Mouse (Mus musculus) hindbrain, embryonic 15.5 days (tissue): ENCODE measurements at regions not wholly inside any gene's neighbourhood (a gene's known extent, or its start where the extent isn't known, plus 50 kb on each side); places are given as distances from the start of the nearest gene placed in this dataset.

Experiments
- ATAC-seq: fragments of 200-750 bp; cut with Nextera tagmentation; 2 replicates; pipeline ENCODE4 v1.8.0; 2017; ENCODE audit warnings: low read depth, moderate number of reproducible peaks, moderate TSS enrichment; ENCODE audit not compliant: low FRiP score
- H3K27ac ChIP-seq: fragments of 300-500 bp; sonication (generic); replicated peaks from 2 replicates; pipeline ENCODE4 v1.5.1; 2015; ENCODE audit warnings: mild to moderate bottlenecking, inconsistent platforms
- H3K27me3 ChIP-seq: fragments of 300-500 bp; sonication (generic); 2 replicates; pipeline ENCODE4 v1.6.1; 2015; ENCODE audit warnings: control low read depth, inconsistent platforms
- H3K36me3 ChIP-seq: fragments of 300-500 bp; sonication (generic); 2 replicates; pipeline ENCODE4 v1.6.1; 2015; ENCODE audit warnings: control low read depth, inconsistent platforms
- H3K4me1 ChIP-seq: fragments of 300-500 bp; sonication (generic); replicated peaks from 2 replicates; pipeline ENCODE4 v1.6.1; 2015; ENCODE audit warnings: control low read depth, inconsistent platforms
- H3K4me2 ChIP-seq: fragments of 300-500 bp; sonication (generic); 2 replicates; pipeline ENCODE4 v1.6.1; 2015; ENCODE audit warnings: moderate library complexity, mild to moderate bottlenecking, inconsistent platforms
- H3K4me3 ChIP-seq: fragments of 300-500 bp; sonication (generic); 2 replicates; pipeline ENCODE4 v1.5.1; 2015; ENCODE audit warnings: mild to moderate bottlenecking, inconsistent platforms
- H3K9ac ChIP-seq: fragments of 300-500 bp; sonication (generic); 2 replicates; pipeline ENCODE4 v1.6.1; 2015; ENCODE audit warnings: inconsistent platforms
- H3K9me3 ChIP-seq: fragments of 300-500 bp; sonication (generic); 2 replicates; pipeline ENCODE4 v1.6.1; 2016; ENCODE audit warnings: control low read depth, inconsistent platforms
- WGBS: fragments of 180-500 bp; shearing (Covaris S2); methylation state at CpG from one replicate; pipeline ENCODE4 v1.1.7; 2015; 5-methylcytosine and 5-hydroxymethylcytosine counted together

DNA sequence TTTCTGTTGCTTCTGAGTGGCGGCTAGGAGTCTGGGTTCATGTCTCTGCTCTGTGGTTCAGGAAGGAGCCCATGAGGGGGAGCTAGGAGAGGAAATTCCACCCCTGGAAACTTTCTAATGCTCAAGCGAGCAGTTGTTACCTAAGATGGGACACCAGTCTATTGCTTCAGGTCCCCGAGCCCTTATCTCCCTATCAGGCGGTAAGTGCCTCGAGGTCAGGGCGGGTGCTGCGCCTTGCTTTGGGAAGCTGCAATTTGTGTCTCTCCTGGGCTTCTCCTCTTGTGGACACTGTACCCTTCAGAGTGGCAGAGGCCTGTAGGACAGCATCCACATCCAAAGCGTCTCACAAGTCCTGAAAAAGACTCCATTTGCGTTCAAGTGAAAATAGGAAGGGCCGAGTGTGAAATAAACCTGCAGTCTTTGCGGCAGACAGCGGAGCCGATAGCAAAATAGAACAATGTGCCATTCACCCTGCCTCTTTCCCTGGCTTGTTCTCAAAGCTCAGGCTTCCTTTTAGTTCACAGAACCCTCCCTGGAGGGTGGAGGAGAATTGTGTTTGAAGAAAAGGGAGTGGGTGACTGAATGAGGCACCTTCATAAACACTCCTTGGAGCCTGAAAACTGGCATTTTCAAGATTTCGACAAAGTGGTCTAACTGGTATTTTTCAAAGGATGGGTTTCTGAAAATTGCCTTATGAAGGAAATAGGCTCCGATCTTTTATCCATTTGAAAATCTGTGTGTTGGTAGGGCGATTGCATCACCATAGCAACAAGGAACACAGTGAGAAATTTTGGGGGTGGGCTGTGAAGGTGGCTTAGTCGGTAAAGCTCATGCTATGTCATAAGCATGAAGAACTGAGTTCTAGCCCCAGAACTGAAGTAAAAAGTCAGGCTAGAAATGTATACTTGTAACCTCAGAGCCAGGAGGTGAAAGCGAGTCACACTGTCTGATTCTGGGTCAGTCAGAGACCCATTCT lies 87.2 kb upstream of the Cxcr4 start:
- no peak overlapping the region for H3K27ac ChIP-seq
- no peaks in the 10 kb centered on the region for H3K36me3 ChIP-seq
- no peak overlapping the region for H3K9ac ChIP-seq
- no peak overlapping the region for H3K4me3 ChIP-seq
- H3K27me3 ChIP-seq, result no peaks in the 10 kb centered on the region
- peaks cover 5% of the 10 kb centered on the region; the same call in 1 of the 2 replicates for H3K4me1 ChIP-seq
- no peaks in the 10 kb centered on the region for H3K9me3 ChIP-seq
- ATAC-seq, result no peak; the same call in 1 of the 2 replicates
- H3K4me2 ChIP-seq, result no peak overlapping the region
- WGBS, result 42% methylated on average over 18 of the region's 18 CpGs

DNA sequence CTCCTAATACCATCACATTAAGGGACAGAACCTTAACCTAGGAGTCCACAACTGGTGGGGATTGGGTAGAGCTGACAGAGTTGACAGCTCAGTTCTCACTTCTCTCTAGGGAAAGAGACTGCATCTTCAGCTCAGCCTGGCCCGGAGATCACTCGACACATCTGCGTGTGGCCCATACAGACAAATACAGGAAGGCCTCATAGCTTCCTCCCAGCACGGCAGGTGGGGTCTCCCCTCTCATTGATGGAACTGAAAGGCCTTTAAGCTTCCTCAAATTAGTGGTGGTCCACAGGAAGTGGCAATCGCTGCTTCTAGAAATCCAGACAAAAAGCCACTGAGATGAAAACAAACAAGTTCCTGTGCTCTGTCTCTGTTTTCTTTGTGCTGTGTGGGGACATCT lies 83.4 kb upstream of the Cxcr4 start:
- H3K4me3 ChIP-seq, result no peak overlapping the region
- peaks cover 5% of the 10 kb centered on the region; the same call in 1 of the 2 replicates for H3K4me1 ChIP-seq
- 77% methylated on average over 5 of the region's 5 CpGs for WGBS
- no peak overlapping the region for H3K27ac ChIP-seq
- no peaks in the 10 kb centered on the region for H3K9me3 ChIP-seq
- no peak overlapping the region for H3K9ac ChIP-seq
- no peak overlapping the region for H3K4me2 ChIP-seq
- ATAC-seq, result no peak
- no peaks in the 10 kb centered on the region for H3K36me3 ChIP-seq
- H3K27me3 ChIP-seq, result no peaks in the 10 kb centered on the region

DNA sequence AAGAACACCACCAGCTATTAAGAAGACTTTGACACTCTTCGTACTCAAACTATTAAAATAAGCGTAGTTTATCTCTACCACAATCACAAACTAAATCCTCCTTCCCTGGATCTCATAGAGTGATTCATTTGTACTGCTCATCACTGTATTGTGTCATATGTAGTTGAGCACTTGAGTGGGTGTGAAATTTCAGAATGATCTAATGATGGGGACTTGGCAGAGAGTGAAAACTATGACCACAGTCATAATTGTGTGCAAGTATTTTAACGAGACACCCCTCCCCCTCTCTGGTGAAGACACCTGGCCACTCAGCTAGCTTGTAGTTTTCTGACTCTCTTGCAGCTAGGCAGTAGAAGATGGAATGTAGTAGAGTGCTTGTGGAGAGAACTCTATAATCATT lies 80.2 kb upstream of the Cxcr4 start:
- ATAC-seq, result no peak
- no peaks in the 10 kb centered on the region for H3K9me3 ChIP-seq
- WGBS, result 92% methylated on average over 3 of the region's 3 CpGs
- H3K27me3 ChIP-seq, result no peaks in the 10 kb centered on the region
- no peak overlapping the region for H3K4me2 ChIP-seq
- 0 out of 2 replicates have a peak, but pooled peaks cover 8% of the 10 kb centered on the region for H3K4me1 ChIP-seq
- H3K27ac ChIP-seq, result no peak overlapping the region
- no peak overlapping the region for H3K4me3 ChIP-seq
- no peaks in the 10 kb centered on the region for H3K36me3 ChIP-seq
- no peak overlapping the region for H3K9ac ChIP-seq

DNA sequence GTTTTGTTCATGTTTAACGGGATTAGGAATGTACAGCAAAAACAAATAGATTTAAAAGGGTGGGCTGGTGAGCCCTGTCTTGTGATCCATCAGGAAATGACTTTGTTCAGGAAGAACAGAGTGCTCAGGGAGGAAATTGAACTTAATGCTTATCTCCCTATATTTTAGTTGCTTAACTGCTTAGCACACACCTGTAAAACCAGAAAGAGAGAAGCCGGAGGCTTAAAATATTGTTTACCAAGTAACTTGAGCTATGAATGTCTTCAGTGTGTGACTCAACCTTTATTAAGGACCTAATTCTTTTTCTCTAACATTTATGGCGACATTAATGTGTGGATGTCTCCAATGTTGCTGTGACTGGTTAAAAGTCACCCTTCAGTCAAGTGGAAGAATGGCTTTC lies 79.4 kb upstream of the Cxcr4 start:
- H3K27ac ChIP-seq, result no peak overlapping the region
- H3K27me3 ChIP-seq, result no peaks in the 10 kb centered on the region
- H3K9ac ChIP-seq, result no peak overlapping the region
- no peak overlapping the region for H3K4me2 ChIP-seq
- H3K9me3 ChIP-seq, result no peaks in the 10 kb centered on the region
- 88% methylated on average over 3 of the region's 3 CpGs for WGBS
- 0 out of 2 replicates have a peak, but pooled peaks cover 8% of the 10 kb centered on the region for H3K4me1 ChIP-seq
- H3K36me3 ChIP-seq, result no peaks in the 10 kb centered on the region
- no peak for ATAC-seq
- H3K4me3 ChIP-seq, result no peak overlapping the region

DNA sequence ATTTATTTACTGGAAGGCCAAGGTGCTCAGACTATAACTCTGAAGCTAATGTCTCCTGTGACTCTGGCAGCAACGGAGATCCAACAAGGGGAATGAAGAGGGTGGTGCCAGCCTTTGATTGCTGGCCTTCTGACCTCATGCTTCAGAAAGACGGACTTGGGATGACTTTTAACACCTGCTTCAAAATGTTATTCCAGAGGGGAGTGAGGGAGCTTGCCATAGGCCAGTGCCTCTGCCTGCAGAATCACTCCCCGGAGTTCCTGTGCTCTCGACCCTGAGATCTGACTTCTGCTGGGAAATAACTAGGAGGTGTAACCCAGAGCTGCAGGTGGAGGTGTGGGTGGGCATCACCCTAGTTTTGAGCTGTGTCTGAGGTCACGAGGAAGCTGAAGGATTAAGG lies 78.9 kb upstream of the Cxcr4 start:
- no peaks in the 10 kb centered on the region for H3K9me3 ChIP-seq
- no peak for ATAC-seq
- no peaks in the 10 kb centered on the region for H3K36me3 ChIP-seq
- WGBS, result 69% methylated on average over 5 of the region's 5 CpGs
- no peak overlapping the region for H3K4me2 ChIP-seq
- H3K4me1 ChIP-seq, result 0 out of 2 replicates have a peak, but pooled peaks cover 8% of the 10 kb centered on the region
- H3K27ac ChIP-seq, result no peak overlapping the region
- no peaks in the 10 kb centered on the region for H3K27me3 ChIP-seq
- H3K4me3 ChIP-seq, result no peak overlapping the region
- no peak overlapping the region for H3K9ac ChIP-seq

DNA sequence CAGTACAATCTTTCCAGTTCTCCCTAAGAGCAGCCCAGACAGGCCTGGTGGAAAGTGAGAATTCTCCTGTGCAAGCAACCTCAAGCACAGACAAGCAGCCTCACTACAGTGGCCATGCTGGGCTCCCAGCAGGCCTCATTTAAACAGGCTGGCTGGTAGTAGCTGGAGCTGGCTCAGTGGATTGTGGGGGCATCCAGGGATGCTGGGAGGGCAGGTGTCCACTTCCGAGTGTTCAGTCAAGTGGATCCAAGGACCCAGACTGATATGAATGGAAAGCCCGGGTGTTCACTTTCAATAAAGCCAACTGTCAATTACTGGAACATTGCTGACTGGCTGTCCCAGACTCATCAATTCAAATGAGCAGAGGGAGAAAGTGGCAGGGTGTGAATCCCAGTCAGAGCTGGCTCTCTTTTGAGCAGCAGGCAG lies 77.2 kb upstream of the Cxcr4 start:
- Histone ChIP-seq H3K27ac (no peak overlapping the region), H3K9me3 (no peaks in the 10 kb centered on the region), H3K36me3 (no peaks in the 10 kb centered on the region), H3K4me2 (no peak overlapping the region), H3K27me3 (no peaks in the 10 kb centered on the region), H3K4me3 (no peak overlapping the region), H3K4me1 (0 out of 2 replicates have a peak, but pooled peaks cover 8% of the 10 kb centered on the region), H3K9ac (no peak overlapping the region)
- ATAC-seq, result peak; percentile 65
- 17% methylated on average over 2 of the region's 2 CpGs for WGBS

DNA sequence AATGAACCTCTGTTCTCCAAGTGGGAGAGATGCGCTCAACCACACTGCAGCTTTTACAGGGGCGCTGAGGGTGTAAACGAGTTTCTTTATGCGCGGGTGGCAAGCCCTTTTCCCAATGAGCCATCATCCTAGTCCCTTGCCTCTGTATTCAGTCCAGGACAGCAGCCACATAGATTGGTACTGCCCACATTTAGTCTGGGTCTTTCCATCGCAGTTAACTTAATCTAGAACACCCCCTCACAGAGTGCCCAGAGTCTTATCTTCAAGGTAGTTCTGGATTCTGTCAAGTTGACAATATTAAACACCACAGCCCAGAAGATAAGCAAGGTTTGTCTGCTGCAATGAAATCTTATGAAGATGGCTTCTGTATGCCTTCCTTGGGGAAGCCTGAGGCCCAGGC lies 76.6 kb upstream of the Cxcr4 start:
- 80% methylated on average over 6 of the region's 6 CpGs for WGBS
- Histone ChIP-seq H3K27me3 (no peaks in the 10 kb centered on the region), H3K9ac (no peak overlapping the region), H3K9me3 (no peaks in the 10 kb centered on the region), H3K4me3 (no peak overlapping the region), H3K4me2 (no peak overlapping the region), H3K27ac (no peak overlapping the region), H3K36me3 (no peaks in the 10 kb centered on the region), H3K4me1 (0 out of 2 replicates have a peak, but pooled peaks cover 8% of the 10 kb centered on the region)
- no peak for ATAC-seq

DNA sequence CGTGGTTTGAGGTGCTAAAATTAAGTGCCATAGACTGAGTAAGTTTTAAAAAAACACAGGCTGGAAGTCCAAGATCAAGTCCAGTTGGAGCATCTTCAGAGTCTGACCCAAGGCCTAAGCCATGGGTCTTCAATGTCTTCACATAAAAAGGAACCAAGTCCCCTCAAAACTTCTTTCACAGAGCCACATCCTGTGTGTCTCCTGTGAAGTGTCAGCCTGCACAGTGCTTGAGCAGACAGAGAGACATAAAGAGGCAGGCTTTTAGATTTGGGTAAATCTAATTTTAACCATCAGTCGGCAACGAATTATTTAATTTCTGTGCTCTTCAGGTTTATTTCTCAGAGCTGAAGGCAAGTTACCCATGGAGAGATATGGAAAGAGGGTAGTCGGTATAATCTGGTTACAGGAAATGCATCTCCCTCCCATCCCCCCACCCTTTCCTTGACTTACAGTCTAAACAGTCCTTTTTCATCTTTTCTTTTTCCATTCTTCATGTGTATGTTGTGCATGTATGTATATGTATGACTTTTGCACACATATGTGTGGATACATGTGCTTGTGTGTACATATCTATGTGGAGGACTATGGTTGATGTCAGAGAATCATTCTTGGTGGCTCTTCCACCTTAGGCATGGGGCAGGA lies 75.1 kb upstream of the Cxcr4 start:
- Histone ChIP-seq H3K27ac (no peak overlapping the region), H3K4me3 (no peak overlapping the region), H3K27me3 (no peaks in the 10 kb centered on the region), H3K4me2 (no peak overlapping the region), H3K36me3 (no peaks in the 10 kb centered on the region), H3K9me3 (no peaks in the 10 kb centered on the region), H3K9ac (no peak overlapping the region), H3K4me1 (0 out of 2 replicates have a peak, but pooled peaks cover 8% of the 10 kb centered on the region)
- no peak for ATAC-seq
- 88% methylated on average over 4 of the region's 4 CpGs for WGBS

DNA sequence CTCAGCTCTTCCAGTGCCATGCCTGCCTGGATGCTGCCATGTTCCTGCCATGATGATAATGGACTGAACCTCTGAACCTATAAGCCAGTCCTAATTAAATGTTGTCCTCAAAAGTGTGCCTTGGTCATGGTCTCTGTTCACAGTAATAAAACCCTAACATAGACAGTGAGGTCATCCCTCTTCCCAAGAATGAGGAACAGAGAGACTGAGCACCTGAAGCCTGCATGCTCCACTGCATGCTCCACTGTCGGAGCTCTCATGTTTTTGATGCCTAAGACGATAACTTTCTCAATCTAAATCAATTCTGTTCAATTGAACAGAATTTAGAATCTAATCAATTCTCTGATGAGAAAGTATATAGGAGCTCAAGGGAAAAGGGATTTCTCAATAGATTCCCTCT lies 71.1 kb upstream of the Cxcr4 start:
- Histone ChIP-seq H3K9me3 (no peaks in the 10 kb centered on the region), H3K27me3 (no peaks in the 10 kb centered on the region), H3K4me2 (no peak overlapping the region), H3K4me3 (no peak overlapping the region), H3K36me3 (no peaks in the 10 kb centered on the region), H3K27ac (no peak overlapping the region), H3K4me1 (no peaks in the 10 kb centered on the region), H3K9ac (no peak overlapping the region)
- WGBS, result 91% methylated on average over 2 of the region's 2 CpGs
- no peak for ATAC-seq

DNA sequence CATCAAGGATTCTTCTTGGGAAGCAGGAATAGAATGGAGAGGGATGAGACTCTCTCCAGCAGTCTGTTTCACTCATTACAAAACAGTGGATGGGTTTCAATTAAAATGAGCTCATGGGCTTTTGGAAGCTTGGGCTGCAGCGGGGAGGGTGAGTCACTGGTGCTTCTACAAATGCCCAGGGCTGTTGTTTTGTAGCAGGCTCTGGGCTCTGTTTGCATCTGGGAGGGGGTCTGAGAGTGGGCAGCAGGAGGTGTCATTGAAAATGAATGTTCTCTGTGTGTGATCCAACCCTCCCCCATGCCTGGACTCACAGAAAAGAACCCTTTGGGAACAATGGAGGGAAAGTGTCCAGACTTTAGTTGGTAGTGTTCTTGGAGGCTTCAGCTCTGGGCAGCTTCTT lies 67.8 kb upstream of the Cxcr4 start:
- Histone ChIP-seq H3K36me3 (no peaks in the 10 kb centered on the region), H3K9me3 (no peaks in the 10 kb centered on the region), H3K4me2 (no peak overlapping the region), H3K9ac (no peak overlapping the region), H3K27me3 (no peaks in the 10 kb centered on the region), H3K27ac (no peak overlapping the region), H3K4me1 (no peaks in the 10 kb centered on the region), H3K4me3 (no peak overlapping the region)
- peak; percentile 56; the same call in 1 of the 2 replicates for ATAC-seq
- WGBS, result 27% methylated on average over 1 of the region's 1 CpGs

DNA sequence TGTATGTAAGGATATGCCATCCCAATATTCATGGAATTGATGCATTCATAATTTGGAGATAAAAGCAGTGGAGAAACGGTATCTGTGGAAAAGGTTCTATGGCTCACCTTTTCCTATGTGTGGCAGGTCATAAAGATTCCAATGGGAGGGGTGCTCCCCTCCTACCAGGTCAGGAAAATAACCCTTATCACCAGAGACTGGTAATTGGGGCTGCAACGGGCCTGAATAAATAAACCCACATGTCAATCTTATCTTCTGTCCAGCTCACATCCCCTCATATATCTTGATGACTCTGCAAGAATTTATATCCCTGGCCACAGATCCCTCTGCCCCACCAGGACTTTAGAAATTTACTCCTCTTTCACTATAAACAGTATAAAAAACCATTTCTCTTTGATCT lies 66.7 kb upstream of the Cxcr4 start:
- no peak for ATAC-seq
- Histone ChIP-seq H3K4me2 (no peak overlapping the region), H3K36me3 (no peaks in the 10 kb centered on the region), H3K9ac (no peak overlapping the region), H3K4me1 (no peaks in the 10 kb centered on the region), H3K27me3 (no peaks in the 10 kb centered on the region), H3K27ac (no peak overlapping the region), H3K9me3 (no peaks in the 10 kb centered on the region), H3K4me3 (no peak overlapping the region)
- WGBS, result 83% methylated on average over 2 of the region's 2 CpGs

DNA sequence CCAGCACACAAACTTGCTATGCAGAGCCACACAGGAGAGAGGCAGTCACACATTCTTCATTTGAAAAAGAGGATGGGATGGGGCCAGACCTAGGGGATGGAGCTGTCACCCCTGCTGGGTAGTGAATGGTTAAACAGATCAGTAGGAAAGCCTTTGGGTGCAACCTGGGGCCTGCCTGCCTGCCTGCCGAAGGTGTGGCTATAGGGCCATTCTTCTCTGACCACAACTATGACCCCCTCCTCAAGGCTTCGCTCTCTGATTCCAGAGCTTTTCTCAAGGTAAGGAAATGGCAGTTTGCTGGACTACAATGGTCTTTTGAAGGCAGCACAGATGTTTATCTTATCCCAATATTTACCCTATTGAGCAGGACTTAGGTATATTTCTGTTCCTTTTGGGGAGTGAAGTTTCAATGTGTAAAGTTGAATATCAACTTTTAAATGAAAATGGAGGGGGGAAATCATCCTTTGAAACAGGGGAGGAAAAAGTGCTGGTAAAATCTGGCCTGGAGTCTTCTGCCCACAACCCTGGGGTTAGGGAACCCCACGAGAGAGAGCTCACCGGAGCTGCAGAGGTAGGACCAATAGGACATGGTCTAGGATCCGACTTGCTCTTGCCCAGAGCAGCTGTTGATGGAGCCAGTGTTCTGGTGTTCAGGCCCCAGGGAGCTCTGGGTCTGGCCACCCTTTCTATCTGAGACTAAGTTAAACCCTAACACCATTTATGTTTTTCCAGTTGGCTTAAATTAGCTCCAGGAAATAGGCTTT lies 62.2 kb upstream of the Cxcr4 start:
- no peaks in the 10 kb centered on the region for H3K27me3 ChIP-seq
- no peak overlapping the region for H3K4me2 ChIP-seq
- no peak overlapping the region for H3K9ac ChIP-seq
- H3K36me3 ChIP-seq, result no peaks in the 10 kb centered on the region
- H3K9me3 ChIP-seq, result no peaks in the 10 kb centered on the region
- WGBS, result 72% methylated on average over 5 of the region's 5 CpGs
- no peak overlapping the region for H3K27ac ChIP-seq
- H3K4me1 ChIP-seq, result peaks cover 4% of the 10 kb centered on the region; the same call in 1 of the 2 replicates
- no peak for ATAC-seq
- H3K4me3 ChIP-seq, result no peak overlapping the region
